Mouse (Mus musculus) liver, postnatal 0 days (tissue): ENCODE results near the gene Tmem208. TPM values are rescaled to one million over a fixed set of nuclear protein-coding genes. Genes with fewer than 3 reads are reported as not detected.
A peak's percentile ranks its signal among the peaks of the same experiment; 100 is the strongest.
"Not testable (repeated sequence)": the region's sequence is repeated elsewhere in the genome, so short reads cannot be mapped to it uniquely, and the experiment has no call there.

ENCODE experiments used
- ATAC-seq: fragments of 200-750 bp; cut with Nextera tagmentation; 2 replicates; pipeline ENCODE4 v1.8.0; 2017; ENCODE audit warnings: mild to moderate bottlenecking, moderate library complexity
- DNase-seq: peaks from one replicate; pipeline ENCODE4 v3.0.0-alpha.2; 2016
- H3K27ac ChIP-seq: fragments of 300-500 bp; sonication (generic); 2 replicates; pipeline ENCODE4 v1.5.1; 2014; ENCODE audit warnings: antibody characterized with exemption, moderate library complexity, mild to moderate bottlenecking, low read depth
- H3K27me3 ChIP-seq: fragments of 300-500 bp; sonication (generic); 2 replicates; pipeline ENCODE4 v1.6.1; 2014; ENCODE audit warnings: low read length, control low read depth, mixed read lengths; ENCODE audit not compliant: insufficient read depth
- H3K36me3 ChIP-seq: fragments of 300-500 bp; sonication (generic); replicated peaks from 2 replicates; pipeline ENCODE4 v1.6.1; 2014; ENCODE audit warnings: mild to moderate bottlenecking, control low read depth, low read length, moderate library complexity, mixed read lengths; ENCODE audit not compliant: insufficient read depth
- H3K4me1 ChIP-seq: fragments of 300-500 bp; sonication (generic); 2 replicates; pipeline ENCODE4 v1.6.1; 2014; ENCODE audit warnings: antibody characterized with exemption, mild to moderate bottlenecking, control low read depth; ENCODE audit not compliant: insufficient read depth
- H3K4me2 ChIP-seq: fragments of 300-500 bp; sonication (generic); 2 replicates; pipeline ENCODE4 v1.6.1; 2014; ENCODE audit warnings: low read depth, mild to moderate bottlenecking, low read length, moderate library complexity, mixed read lengths
- H3K4me3 ChIP-seq: fragments of 300-500 bp; sonication (generic); 2 replicates; pipeline ENCODE4 v1.5.1; 2014; ENCODE audit warnings: low read depth, low read length
- H3K9ac ChIP-seq: fragments of 300-500 bp; sonication (generic); replicated peaks from 2 replicates; pipeline ENCODE4 v1.6.1; 2014; ENCODE audit warnings: mild to moderate bottlenecking, moderate library complexity
- H3K9me3 ChIP-seq: fragments of 300-500 bp; sonication (generic); 2 replicates; pipeline ENCODE4 v1.6.1; 2016; ENCODE audit warnings: mild to moderate bottlenecking, control low read depth, low read length, mixed read lengths
- CTCF ChIP-seq: sonication (generic); IDR thresholded peaks from 2 replicates; pipeline ENCODE4 v1.5.1; 2016; ENCODE audit warnings: antibody characterized with exemption, low read depth
- EP300 ChIP-seq: IDR thresholded peaks from 2 replicates; pipeline ENCODE4 v1.6.1; 2016; ENCODE audit warnings: antibody characterized with exemption, low read depth, mild to moderate bottlenecking
- WGBS: fragments of 180-500 bp; shearing (Covaris S2); extraction: QIAGEN DNeasy Blood & Tissue Kit; methylation state at CpG from one replicate; pipeline ENCODE4 v1.1.7; 2014; ENCODE audit not compliant: insufficient replicate concordance; 5-methylcytosine and 5-hydroxymethylcytosine counted together
- polyA plus RNA-seq: library from polyadenylated mRNA; unstranded; fragments of >200 nt; fragmentation: Nextera tagmentation; extraction: Ambion mirVana; gene quantifications from 2 replicates; pipeline ENCODE4 v1.2.1, GENCODE M21; 2015

Gene Tmem208
- polyA plus RNA-seq, 1 experiment from 2014 or later = 75.2 TPM

- TF ChIP-seq CTCF = peak; percentile 32
- 70% methylated on average over 3 of the region's 3 CpGs for WGBS
- not testable (repeated sequence) for H3K4me2 ChIP-seq
Observed at GRCm38 (mm10) chr8:105291802-105292201, 34.4 kb upstream of the Tmem208 start.

DNA sequence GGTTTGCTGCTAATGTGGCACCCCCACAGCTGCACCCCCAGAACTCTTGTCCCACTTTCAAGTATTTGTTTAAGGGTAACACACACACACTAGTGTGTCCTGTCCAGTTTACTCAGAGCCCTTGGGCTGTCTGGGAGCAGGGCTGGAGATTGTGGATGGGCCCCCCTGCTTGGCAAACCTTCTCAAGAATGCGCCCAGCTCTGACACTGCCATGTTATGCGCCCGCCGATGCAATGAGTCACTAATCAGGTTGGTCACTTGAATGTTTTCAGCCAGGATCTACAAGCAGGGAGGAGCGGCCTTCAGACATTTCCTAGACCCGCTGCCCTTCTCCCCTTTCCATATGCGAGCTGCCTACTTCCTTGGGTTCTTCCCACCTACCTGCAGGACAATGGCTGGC lies 33.7 kb upstream of the Tmem208 start:
- Histone ChIP-seq H3K9ac (no peak overlapping the region), H3K36me3 (no peaks in the 10 kb centered on the region), H3K4me2 (no peak overlapping the region), H3K4me1 (peaks cover 36% of the 10 kb centered on the region), H3K27me3 (peaks cover 11% of the 10 kb centered on the region), H3K9me3 (no peaks in the 10 kb centered on the region), H3K4me3 (no peak overlapping the region), H3K27ac (no peak overlapping the region)
- WGBS = 71% methylated on average over 7 of the region's 7 CpGs
- DNase-seq (no peak), ATAC-seq (no peak)
- no peak for TF ChIP-seq CTCF
- TF ChIP-seq EP300 = no peak

More at GRCm38 (mm10) chr8:105291802-105292201, 34.4 kb upstream of the Tmem208 start:
- Histone ChIP-seq H3K4me1 (peaks cover 33% of the 10 kb centered on the region), H3K27me3 (peaks cover 12% of the 10 kb centered on the region)
- ATAC-seq, H3K36me3 ChIP-seq, H3K9ac ChIP-seq, H3K27ac ChIP-seq, H3K9me3 ChIP-seq, H3K4me3 ChIP-seq, DNase-seq: not testable (repeated sequence)

DNA sequence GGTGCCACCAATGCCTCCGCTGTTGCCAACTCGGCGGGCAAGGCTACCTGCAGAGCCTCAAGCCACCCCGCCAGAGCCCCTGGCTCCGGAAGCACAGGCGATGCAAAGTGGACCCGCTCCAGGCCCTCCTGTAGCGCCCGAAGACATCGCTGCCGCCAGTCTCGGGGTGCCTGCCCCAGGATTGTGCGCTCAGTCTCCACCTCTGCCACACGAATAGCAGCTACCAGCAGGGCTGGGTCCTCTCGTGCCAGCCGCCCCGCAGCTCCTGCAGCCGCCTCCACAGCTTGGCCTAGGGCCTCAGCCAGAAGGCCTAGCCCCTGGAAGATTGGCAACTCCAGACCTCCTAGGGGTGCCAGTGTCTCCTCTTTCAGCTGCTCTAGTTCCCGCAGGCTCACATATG lies 32.7 kb upstream of the Tmem208 start:
- no peak overlapping the region for H3K4me3 ChIP-seq
- ATAC-seq = no peak
- H3K4me2 ChIP-seq = no peak overlapping the region
- WGBS = 67% methylated on average over 19 of the region's 19 CpGs
- H3K9me3 ChIP-seq = no peaks in the 10 kb centered on the region
- peaks cover 11% of the 10 kb centered on the region for H3K27me3 ChIP-seq
- TF ChIP-seq EP300 (no peak), CTCF (no peak)
- peaks cover 39% of the 10 kb centered on the region for H3K4me1 ChIP-seq
- H3K9ac ChIP-seq = no peak overlapping the region
- no peak overlapping the region for H3K27ac ChIP-seq
- no peaks in the 10 kb centered on the region; the same call in 1 of the 2 replicates for H3K36me3 ChIP-seq
- DNase-seq = no peak

- no peaks in the 10 kb centered on the region for H3K9me3 ChIP-seq
- H3K36me3 ChIP-seq = peaks cover 9% of the 10 kb centered on the region
- H3K4me3 ChIP-seq = no peak overlapping the region
- H3K27ac ChIP-seq = no peak overlapping the region
- DNase-seq (no peak), ATAC-seq (no peak)
- H3K27me3 ChIP-seq = peaks cover 10% of the 10 kb centered on the region
- no peak for TF ChIP-seq EP300
- TF ChIP-seq CTCF = no peak
- peak overlapping the region; percentile 34 for H3K4me2 ChIP-seq
- H3K9ac ChIP-seq = no peak overlapping the region
- WGBS = 72% methylated on average over 9 of the region's 9 CpGs
- peaks cover 41% of the 10 kb centered on the region for H3K4me1 ChIP-seq
Observed at GRCm38 (mm10) chr8:105294776-105295175, 31.4 kb upstream of the Tmem208 start.

- H3K4me3 ChIP-seq = peak overlapping the region; percentile 16; the same call in 1 of the 2 replicates
- H3K4me1 ChIP-seq = peaks cover 37% of the 10 kb centered on the region
Observed at GRCm38 (mm10) chr8:105295256-105295655, 30.9 kb upstream of the Tmem208 start.

DNA sequence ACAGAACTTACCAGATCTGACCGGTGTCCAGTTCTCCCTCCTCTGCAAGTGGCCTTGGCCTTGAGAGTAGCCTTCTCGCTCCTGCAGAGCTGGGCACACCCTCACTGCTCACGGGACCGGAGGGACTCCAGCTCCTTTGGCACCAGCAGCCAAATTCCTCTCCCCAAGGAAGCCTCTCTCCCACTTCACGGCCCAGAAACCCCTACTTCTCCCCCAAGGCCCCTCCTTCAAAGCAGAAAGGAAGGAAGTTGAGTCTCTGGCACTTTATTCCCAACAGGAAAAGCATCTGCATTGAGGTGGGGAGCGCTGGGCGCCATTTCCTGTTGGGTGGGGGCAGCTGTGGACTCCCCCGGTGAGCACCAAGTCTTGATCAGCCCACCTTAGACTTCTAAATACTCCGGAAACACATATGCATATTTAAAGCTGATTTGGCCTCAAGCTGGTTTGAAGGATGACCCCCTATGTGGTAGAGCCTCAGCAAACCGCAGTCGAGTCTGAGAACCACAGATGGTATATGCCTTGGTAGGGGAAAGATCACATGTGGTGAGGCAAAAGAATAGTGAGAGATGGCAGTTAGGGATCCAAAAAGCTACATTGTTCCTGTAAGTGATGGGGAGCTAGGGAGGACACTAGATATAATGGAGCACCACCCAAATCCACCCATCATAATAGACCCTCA lies 30.1 kb upstream of the Tmem208 start, which contains the start of gene Exoc3l:
Gene Exoc3l (minus strand): TSS at position 207 of the 679 bp plus-strand sequence.
- H3K4me3 ChIP-seq = peak within 1 kb of the TSS; percentile 94
- 36% methylated on average over 11 of the region's 11 CpGs for WGBS
- H3K9ac ChIP-seq = no peak within 1 kb of the TSS; the same call in 1 of the 2 replicates
- peak within 1 kb of the TSS; percentile 84 for H3K27ac ChIP-seq
- H3K27me3 ChIP-seq = no peaks in the 10 kb centered on the region
- TF ChIP-seq EP300 = no peak
- TF ChIP-seq CTCF = no peak
- ATAC-seq (no peak), DNase-seq (no peak)
- peaks cover 32% of the 10 kb centered on the region for H3K4me1 ChIP-seq
- H3K9me3 ChIP-seq = no peaks in the 10 kb centered on the region
- H3K4me2 ChIP-seq = peak within 1 kb of the TSS; percentile 90
- H3K36me3 ChIP-seq = peaks cover 22% of the 10 kb centered on the region

More at GRCm38 (mm10) chr8:105295256-105295655, 30.9 kb upstream of the Tmem208 start:
- no peak overlapping the region; the same call in 1 of the 2 replicates for H3K9ac ChIP-seq
- TF ChIP-seq EP300 = no peak
- no peak for TF ChIP-seq CTCF
- no peaks in the 10 kb centered on the region for H3K9me3 ChIP-seq
- H3K4me2 ChIP-seq = peak overlapping the region; percentile 34
- H3K36me3 ChIP-seq = peaks cover 14% of the 10 kb centered on the region
- DNase-seq (no peak), ATAC-seq (no peak)
- H3K27ac ChIP-seq = peak overlapping the region; percentile 37; the same call in 1 of the 2 replicates
- peaks cover 5% of the 10 kb centered on the region for H3K27me3 ChIP-seq
- WGBS = 65% methylated on average over 11 of the region's 11 CpGs
